Mouse (Mus musculus): ENCODE data around the gene Igfbp5. TPM values are rescaled to one million over a fixed set of nuclear protein-coding genes. Genes with fewer than 3 reads are reported as not detected.

Igfbp5 gene
- polyA plus RNA-seq, 1 experiment from 2014 or later = 122 TPM

- no peak overlapping the region for H3K9ac ChIP-seq (ENCODE audit: low read length)
- 66% methylated on average over 3 of the region's 3 CpGs for WGBS
- no peaks in the 10 kb centered on the region for H3K27me3 ChIP-seq (ENCODE audit: control insufficient read depth, insufficient read depth, low read length)
- no peak overlapping the region for H3K27ac ChIP-seq (ENCODE audit: low read length)
- no peaks in the 10 kb centered on the region for H3K9me3 ChIP-seq (replicated peaks; ENCODE audit: control insufficient read depth, low read length)
- peaks cover 7% of the 10 kb centered on the region; the same call in 1 of the 2 replicates for H3K4me1 ChIP-seq (ENCODE audit: control insufficient read depth, insufficient read depth, low read length)
- peaks cover 11% of the 10 kb centered on the region; the same call in 1 of the 2 replicates for H3K36me3 ChIP-seq (ENCODE audit: control insufficient read depth, insufficient read depth, low read length)
- H3K4me3 ChIP-seq (replicated peaks; ENCODE audit: low read length) = no peak overlapping the region
- no peak for ATAC-seq (ENCODE audit: insufficient read depth, low FRiP score)
- no peak overlapping the region for H3K4me2 ChIP-seq (ENCODE audit: low read depth, low read length)
These were observed 10.4 kb downstream of the Igfbp5 start for GRCm38 (mm10) chr1:72864272-72864671.

GRCm38 (mm10) chr1:72863692-72864091 is 11.0 kb downstream of the Igfbp5 start:
- no peak overlapping the region for H3K27ac ChIP-seq (ENCODE audit: low read length)
- no peak for ATAC-seq (ENCODE audit: insufficient read depth, low FRiP score)
- WGBS = 85% methylated on average over 8 of the region's 8 CpGs
- no peaks in the 10 kb centered on the region for H3K27me3 ChIP-seq (ENCODE audit: control insufficient read depth, insufficient read depth, low read length)
- no peak overlapping the region for H3K9ac ChIP-seq (ENCODE audit: low read length)
- H3K4me2 ChIP-seq (ENCODE audit: low read depth, low read length) = no peak overlapping the region
- H3K4me3 ChIP-seq (replicated peaks; ENCODE audit: low read length) = no peak overlapping the region
- H3K9me3 ChIP-seq (replicated peaks; ENCODE audit: control insufficient read depth, low read length) = no peaks in the 10 kb centered on the region
- H3K36me3 ChIP-seq (ENCODE audit: control insufficient read depth, insufficient read depth, low read length) = peaks cover 15% of the 10 kb centered on the region; the same call in 1 of the 2 replicates
- H3K4me1 ChIP-seq (ENCODE audit: control insufficient read depth, insufficient read depth, low read length) = peaks cover 6% of the 10 kb centered on the region; the same call in 1 of the 2 replicates

GRCm38 (mm10) chr1:72862248-72862647 is 12.4 kb downstream of the Igfbp5 start:
- no peak overlapping the region for H3K4me2 ChIP-seq (ENCODE audit: low read depth, low read length)
- H3K36me3 ChIP-seq (ENCODE audit: control insufficient read depth, insufficient read depth, low read length) = peaks cover 15% of the 10 kb centered on the region; the same call in 1 of the 2 replicates
- no peak overlapping the region for H3K27ac ChIP-seq (ENCODE audit: low read length)
- no peak overlapping the region for H3K9ac ChIP-seq (ENCODE audit: low read length)
- no peak for ATAC-seq (ENCODE audit: insufficient read depth, low FRiP score)
- 81% methylated on average over 21 of the region's 21 CpGs for WGBS
- H3K4me1 ChIP-seq (ENCODE audit: control insufficient read depth, insufficient read depth, low read length) = peaks cover 6% of the 10 kb centered on the region; the same call in 1 of the 2 replicates
- H3K4me3 ChIP-seq (replicated peaks; ENCODE audit: low read length) = no peak overlapping the region
- H3K9me3 ChIP-seq (replicated peaks; ENCODE audit: control insufficient read depth, low read length) = no peaks in the 10 kb centered on the region
- no peaks in the 10 kb centered on the region for H3K27me3 ChIP-seq (ENCODE audit: control insufficient read depth, insufficient read depth, low read length)

GRCm38 (mm10) chr1:72861702-72862101 is 13.0 kb downstream of the Igfbp5 start:
- H3K4me1 ChIP-seq (ENCODE audit: control insufficient read depth, insufficient read depth, low read length) = peaks cover 6% of the 10 kb centered on the region; the same call in 1 of the 2 replicates
- no peaks in the 10 kb centered on the region for H3K9me3 ChIP-seq (replicated peaks; ENCODE audit: control insufficient read depth, low read length)
- WGBS = 39% methylated on average over 2 of the region's 2 CpGs
- peaks cover 15% of the 10 kb centered on the region; the same call in 1 of the 2 replicates for H3K36me3 ChIP-seq (ENCODE audit: control insufficient read depth, insufficient read depth, low read length)
- no peak overlapping the region for H3K9ac ChIP-seq (ENCODE audit: low read length)
- H3K27me3 ChIP-seq (ENCODE audit: control insufficient read depth, insufficient read depth, low read length) = no peaks in the 10 kb centered on the region
- H3K4me2 ChIP-seq (ENCODE audit: low read depth, low read length) = no peak overlapping the region
- H3K27ac ChIP-seq (ENCODE audit: low read length) = no peak overlapping the region
- ATAC-seq (ENCODE audit: insufficient read depth, low FRiP score) = no peak
- no peak overlapping the region for H3K4me3 ChIP-seq (replicated peaks; ENCODE audit: low read length)

- peaks cover 15% of the 10 kb centered on the region; the same call in 1 of the 2 replicates for H3K36me3 ChIP-seq (ENCODE audit: control insufficient read depth, insufficient read depth, low read length)
These were observed 14.2 kb downstream of the Igfbp5 start for GRCm38 (mm10) chr1:72860502-72860901.

GRCm38 (mm10) chr1:72859963-72860362 is 14.7 kb downstream of the Igfbp5 start:
- peaks cover 15% of the 10 kb centered on the region; the same call in 1 of the 2 replicates for H3K36me3 ChIP-seq (ENCODE audit: control insufficient read depth, insufficient read depth, low read length)
- no peaks in the 10 kb centered on the region for H3K4me1 ChIP-seq (ENCODE audit: control insufficient read depth, insufficient read depth, low read length)
- H3K9me3 ChIP-seq (replicated peaks; ENCODE audit: control insufficient read depth, low read length) = no peaks in the 10 kb centered on the region
- H3K9ac ChIP-seq (ENCODE audit: low read length) = no peak overlapping the region
- WGBS = 92% methylated on average over 9 of the region's 9 CpGs
- H3K27me3 ChIP-seq (ENCODE audit: control insufficient read depth, insufficient read depth, low read length) = no peaks in the 10 kb centered on the region
- H3K4me2 ChIP-seq (ENCODE audit: low read depth, low read length) = no peak overlapping the region
- no peak overlapping the region for H3K27ac ChIP-seq (ENCODE audit: low read length)
- H3K4me3 ChIP-seq (replicated peaks; ENCODE audit: low read length) = no peak overlapping the region
- no peak for ATAC-seq (ENCODE audit: insufficient read depth, low FRiP score)

More at GRCm38 (mm10) chr1:72860502-72860901, 14.2 kb downstream of the Igfbp5 start:
- H3K9ac ChIP-seq (ENCODE audit: low read length) = no peak overlapping the region
- no peak for ATAC-seq (ENCODE audit: insufficient read depth, low FRiP score)
- H3K4me2 ChIP-seq (ENCODE audit: low read depth, low read length) = no peak overlapping the region
- no peaks in the 10 kb centered on the region for H3K9me3 ChIP-seq (replicated peaks; ENCODE audit: control insufficient read depth, low read length)
- H3K27me3 ChIP-seq (ENCODE audit: control insufficient read depth, insufficient read depth, low read length) = no peaks in the 10 kb centered on the region
- no peak overlapping the region for H3K4me3 ChIP-seq (replicated peaks; ENCODE audit: low read length)
- no peak overlapping the region for H3K27ac ChIP-seq (ENCODE audit: low read length)
- H3K4me1 ChIP-seq (ENCODE audit: control insufficient read depth, insufficient read depth, low read length) = no peaks in the 10 kb centered on the region
- WGBS = 76% methylated on average over 2 of the region's 2 CpGs

- ATAC-seq (ENCODE audit: insufficient read depth, low FRiP score) = no peak
- no peaks in the 10 kb centered on the region for H3K27me3 ChIP-seq (ENCODE audit: control insufficient read depth, insufficient read depth, low read length)
- H3K9me3 ChIP-seq (replicated peaks; ENCODE audit: control insufficient read depth, low read length) = no peaks in the 10 kb centered on the region
- H3K4me1 ChIP-seq (ENCODE audit: control insufficient read depth, insufficient read depth, low read length) = peaks cover 4% of the 10 kb centered on the region; the same call in 1 of the 2 replicates
- no peak overlapping the region for H3K4me3 ChIP-seq (replicated peaks; ENCODE audit: low read length)
- no peak overlapping the region for H3K9ac ChIP-seq (ENCODE audit: low read length)
- H3K27ac ChIP-seq (ENCODE audit: low read length) = no peak overlapping the region
- peaks cover 15% of the 10 kb centered on the region; the same call in 1 of the 2 replicates for H3K36me3 ChIP-seq (ENCODE audit: control insufficient read depth, insufficient read depth, low read length)
- no peak overlapping the region for H3K4me2 ChIP-seq (ENCODE audit: low read depth, low read length)
- WGBS = 57% methylated on average over 5 of the region's 5 CpGs
These were observed 15.8 kb downstream of the Igfbp5 start for GRCm38 (mm10) chr1:72858874-72859273.

GRCm38 (mm10) chr1:72858286-72858685 is 16.4 kb downstream of the Igfbp5 start:
- no peak overlapping the region for H3K9ac ChIP-seq (ENCODE audit: low read length)
- no peak overlapping the region for H3K27ac ChIP-seq (ENCODE audit: low read length)
- H3K36me3 ChIP-seq (ENCODE audit: control insufficient read depth, insufficient read depth, low read length) = peaks cover 15% of the 10 kb centered on the region; the same call in 1 of the 2 replicates
- no peak overlapping the region for H3K4me2 ChIP-seq (ENCODE audit: low read depth, low read length)
- no peak overlapping the region for H3K4me3 ChIP-seq (replicated peaks; ENCODE audit: low read length)
- ATAC-seq (ENCODE audit: insufficient read depth, low FRiP score) = no peak
- no peaks in the 10 kb centered on the region for H3K9me3 ChIP-seq (replicated peaks; ENCODE audit: control insufficient read depth, low read length)
- no peaks in the 10 kb centered on the region for H3K27me3 ChIP-seq (ENCODE audit: control insufficient read depth, insufficient read depth, low read length)
- peaks cover 4% of the 10 kb centered on the region; the same call in 1 of the 2 replicates for H3K4me1 ChIP-seq (ENCODE audit: control insufficient read depth, insufficient read depth, low read length)
- WGBS = 88% methylated on average over 9 of the region's 9 CpGs

- no peak overlapping the region for H3K9ac ChIP-seq (ENCODE audit: low read length)
- peaks cover 15% of the 10 kb centered on the region; the same call in 1 of the 2 replicates for H3K36me3 ChIP-seq (ENCODE audit: control insufficient read depth, insufficient read depth, low read length)
- no peak overlapping the region for H3K27ac ChIP-seq (ENCODE audit: low read length)
- no peak for ATAC-seq (ENCODE audit: insufficient read depth, low FRiP score)
- H3K4me2 ChIP-seq (ENCODE audit: low read depth, low read length) = no peak overlapping the region
- no peaks in the 10 kb centered on the region for H3K9me3 ChIP-seq (replicated peaks; ENCODE audit: control insufficient read depth, low read length)
- H3K27me3 ChIP-seq (ENCODE audit: control insufficient read depth, insufficient read depth, low read length) = no peaks in the 10 kb centered on the region
- H3K4me1 ChIP-seq (ENCODE audit: control insufficient read depth, insufficient read depth, low read length) = peaks cover 4% of the 10 kb centered on the region; the same call in 1 of the 2 replicates
- no peak overlapping the region for H3K4me3 ChIP-seq (replicated peaks; ENCODE audit: low read length)
- 71% methylated on average over 5 of the region's 5 CpGs for WGBS
These were observed 17.1 kb downstream of the Igfbp5 start for GRCm38 (mm10) chr1:72857631-72858030.
